Mouse (Mus musculus) liver, adult 2 months (tissue): ENCODE measurements around the gene Ddx54. TPM values are rescaled to one million over a fixed set of nuclear protein-coding genes. Genes with fewer than 3 reads are reported as not detected.
A peak's percentile ranks its signal among the peaks of the same experiment; 100 is the strongest.

ENCODE experiments used
- DNase-seq: peaks from one replicate; pipeline ENCODE4 v3.0.0-alpha.2; 2011; ENCODE audit warnings: low read depth, low spot score; ENCODE audit errors: extremely low read depth
- H3K27ac ChIP-seq: fragments of 200-500 bp; replicated peaks from 2 replicates; pipeline ENCODE4 v1.5.1; 2012; ENCODE audit warnings: low read depth, mild to moderate bottlenecking, control low read depth, inconsistent platforms, low read length; ENCODE audit not compliant: insufficient read depth
- H3K27me3 ChIP-seq: fragments of 200-500 bp; 2 replicates; pipeline ENCODE4 v1.6.1; 2012; ENCODE audit warnings: mild to moderate bottlenecking, moderate library complexity, low read length, inconsistent platforms; ENCODE audit not compliant: control insufficient read depth, insufficient read depth
- H3K36me3 ChIP-seq: fragments of 200-500 bp; 2 replicates; pipeline ENCODE4 v1.6.1; 2012; ENCODE audit warnings: low read length, inconsistent platforms; ENCODE audit not compliant: control insufficient read depth, insufficient read depth
- H3K4me1 ChIP-seq: fragments of 200-500 bp; 2 replicates; pipeline ENCODE4 v1.6.1; 2011; ENCODE audit warnings: low read length; ENCODE audit not compliant: control insufficient read depth, insufficient read depth
- H3K4me3 ChIP-seq: fragments of 200-500 bp; 2 replicates; pipeline ENCODE4 v1.5.1; 2011; ENCODE audit warnings: low read depth, mild to moderate bottlenecking, control low read depth, low read length, moderate library complexity; ENCODE audit not compliant: insufficient read depth
- H3K79me2 ChIP-seq: fragments of 200-500 bp; 2 replicates; pipeline ENCODE4 v1.6.1; 2012; ENCODE audit warnings: inconsistent platforms, mild to moderate bottlenecking, low read length, moderate library complexity; ENCODE audit not compliant: control insufficient read depth, insufficient read depth
- H3K9ac ChIP-seq: fragments of 200-500 bp; 2 replicates; pipeline ENCODE4 v1.6.1; 2012; ENCODE audit warnings: low read depth, mild to moderate bottlenecking, control low read depth, inconsistent platforms, low read length
- CTCF ChIP-seq: fragments of 200-500 bp; IDR thresholded peaks from 2 replicates; pipeline ENCODE4 v1.5.1; 2011; ENCODE audit warnings: low read depth, low read length, control low read depth
- POLR2A ChIP-seq: fragments of 200-500 bp; IDR thresholded peaks from 2 replicates; pipeline ENCODE4 v1.6.1; 2011; ENCODE audit warnings: low read length, control low read depth; ENCODE audit not compliant: insufficient read depth; ENCODE audit errors: extremely low read depth
- WGBS: fragments of 180-500 bp; shearing (Covaris S2); methylation state at CpG from one replicate; pipeline ENCODE4 v1.1.7; 2018; 5-methylcytosine and 5-hydroxymethylcytosine counted together
- polyA plus RNA-seq: library from polyadenylated mRNA; depleted of rRNA; stranded (reverse); fragments of >200 nt; gene quantifications from 2 replicates; pipeline ENCODE4 v1.2.3, GENCODE M21; 2012
- total RNA-seq: library from RNA; depleted of rRNA; stranded (reverse); fragments of >200 nt; gene quantifications from 2 replicates; pipeline ENCODE4 v1.2.3, GENCODE M21; 2014

The Ddx54 gene
- total and polyA plus RNA-seq, 2 experiments = 15.2 to 24.2 TPM

DNA sequence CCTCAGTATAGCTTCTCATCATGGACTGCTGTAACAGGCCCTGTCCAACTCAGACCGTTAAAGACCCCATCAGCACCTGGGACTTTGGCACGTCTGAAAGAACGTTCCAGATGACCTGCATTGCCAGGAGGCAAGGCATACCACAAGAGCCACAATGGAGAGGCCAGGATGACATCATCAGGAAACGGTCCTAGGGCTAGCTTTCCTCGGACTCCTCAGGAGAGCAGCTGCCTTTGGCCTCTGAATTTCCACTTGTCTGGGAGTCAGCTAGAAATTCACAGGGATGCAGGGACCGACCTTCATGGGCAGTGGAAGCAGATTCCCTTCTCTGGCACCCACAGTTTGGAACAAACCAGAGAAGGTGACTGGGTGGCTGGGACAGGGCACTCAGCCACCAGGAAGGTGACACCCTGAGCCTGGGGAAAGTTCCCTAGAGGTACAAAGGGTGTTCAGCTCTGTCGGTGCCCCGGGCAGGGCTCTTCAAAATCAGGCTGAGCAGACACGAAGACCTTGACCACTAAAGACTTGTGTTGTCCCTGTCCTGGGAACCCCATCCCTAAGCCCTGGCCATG, 45.8 kb upstream of the Ddx54 start:
- H3K27ac ChIP-seq = peak overlapping the region; percentile 63
- H3K79me2 ChIP-seq = peaks cover 8% of the 10 kb centered on the region; the same call in 1 of the 2 replicates
- no peak overlapping the region for H3K4me3 ChIP-seq
- no peaks in the 10 kb centered on the region for H3K36me3 ChIP-seq
- peak; percentile 88 for DNase-seq
- H3K4me1 ChIP-seq = peaks cover 58% of the 10 kb centered on the region
- H3K27me3 ChIP-seq = no peaks in the 10 kb centered on the region
- TF ChIP-seq POLR2A (no peak), CTCF (no peak)
- H3K9ac ChIP-seq = peak overlapping the region; percentile 38; the same call in 1 of the 2 replicates
- 15% methylated on average over 9 of the region's 9 CpGs for WGBS

DNA sequence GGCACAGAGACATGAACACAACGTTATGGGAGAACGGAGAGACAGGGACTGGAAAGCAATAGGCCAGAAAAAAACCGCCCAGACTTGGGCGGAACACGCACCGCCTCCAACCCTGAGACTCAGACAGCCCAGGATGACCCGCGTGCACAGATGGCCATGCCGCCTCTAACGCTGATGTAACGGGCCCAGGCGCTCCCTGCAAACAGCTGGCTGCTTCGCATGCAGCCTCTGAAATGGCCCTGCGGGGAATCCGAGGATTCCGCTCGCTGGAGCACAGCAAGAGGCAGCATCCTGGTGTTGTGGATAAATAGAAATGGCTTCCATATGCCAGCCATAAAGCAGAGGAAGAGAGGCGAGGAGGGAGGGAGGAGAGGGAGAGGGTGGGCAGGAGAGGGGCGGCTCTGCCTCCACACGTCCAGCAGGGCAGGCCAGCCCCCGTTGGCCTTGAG, 45.3 kb upstream of the Ddx54 start:
- Histone ChIP-seq H3K27ac (peak overlapping the region; percentile 63), H3K9ac (peak overlapping the region; percentile 35), H3K36me3 (no peaks in the 10 kb centered on the region), H3K4me1 (peaks cover 59% of the 10 kb centered on the region), H3K4me3 (no peak overlapping the region), H3K79me2 (peaks cover 8% of the 10 kb centered on the region; the same call in 1 of the 2 replicates), H3K27me3 (no peaks in the 10 kb centered on the region)
- WGBS = 15% methylated on average over 21 of the region's 21 CpGs
- no peak for DNase-seq
- TF ChIP-seq CTCF (no peak), POLR2A (no peak)

DNA sequence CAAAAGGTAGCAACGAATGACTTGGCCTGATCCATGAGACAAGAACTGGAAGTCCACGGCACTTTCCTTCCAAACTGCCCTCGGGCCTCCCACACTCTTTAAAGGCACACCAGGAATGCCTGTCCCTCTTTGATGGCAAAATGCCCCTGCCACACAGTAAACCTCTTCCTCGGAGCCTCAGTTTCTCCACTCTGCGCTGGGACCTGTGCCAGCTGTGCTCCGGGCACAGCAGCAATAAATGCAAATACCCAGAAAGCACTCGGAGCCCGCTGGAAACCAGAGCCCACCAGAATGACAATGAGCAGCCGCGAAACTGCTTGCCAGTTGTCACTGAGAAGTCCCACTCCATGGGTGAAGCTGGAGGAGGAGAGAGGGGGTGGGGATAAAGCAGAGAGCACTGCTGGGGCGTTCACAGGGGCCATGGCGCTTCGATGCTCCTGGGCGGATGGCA, 44.8 kb upstream of the Ddx54 start:
- Histone ChIP-seq H3K27ac (peak overlapping the region; percentile 63), H3K9ac (peak overlapping the region; percentile 35)
- no peak for DNase-seq

DNA sequence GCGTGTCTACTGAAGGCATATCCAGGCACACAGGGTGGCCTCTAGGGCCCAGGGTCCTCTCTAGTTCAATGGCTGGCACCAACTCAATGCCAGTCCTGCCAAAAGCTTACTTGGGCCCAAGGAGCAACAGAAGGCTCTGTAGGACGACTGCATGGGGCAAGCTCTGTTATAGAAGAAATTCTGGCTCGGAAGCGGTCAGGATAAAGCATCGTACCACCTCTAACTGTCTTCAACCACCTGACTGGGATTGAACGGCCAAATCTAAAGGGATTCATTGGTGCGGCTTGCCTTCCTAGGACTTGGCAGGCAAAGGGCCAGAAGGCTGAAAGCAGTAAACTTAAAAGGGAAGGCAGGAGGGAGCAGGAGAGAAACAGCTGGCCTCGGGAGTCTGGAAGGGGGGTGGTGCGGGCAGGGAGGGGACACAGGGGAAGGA, 44.2 kb upstream of the Ddx54 start:
- Histone ChIP-seq H3K4me3 (no peak overlapping the region), H3K36me3 (no peaks in the 10 kb centered on the region), H3K27ac (peak overlapping the region; percentile 63), H3K9ac (no peak overlapping the region), H3K27me3 (no peaks in the 10 kb centered on the region), H3K4me1 (peaks cover 54% of the 10 kb centered on the region), H3K79me2 (peaks cover 11% of the 10 kb centered on the region; the same call in 1 of the 2 replicates)
- WGBS = 64% methylated on average over 9 of the region's 9 CpGs
- DNase-seq = peak; percentile 26
- TF ChIP-seq POLR2A (no peak), CTCF (no peak)

More for the DNA sequence above, 44.8 kb upstream of the Ddx54 start:
- Histone ChIP-seq H3K4me3 (no peak overlapping the region), H3K27me3 (no peaks in the 10 kb centered on the region), H3K79me2 (peaks cover 8% of the 10 kb centered on the region; the same call in 1 of the 2 replicates), H3K36me3 (no peaks in the 10 kb centered on the region), H3K4me1 (peaks cover 57% of the 10 kb centered on the region)
- WGBS = 63% methylated on average over 14 of the region's 14 CpGs
- no peak for TF ChIP-seq POLR2A
- no peak for TF ChIP-seq CTCF

DNA sequence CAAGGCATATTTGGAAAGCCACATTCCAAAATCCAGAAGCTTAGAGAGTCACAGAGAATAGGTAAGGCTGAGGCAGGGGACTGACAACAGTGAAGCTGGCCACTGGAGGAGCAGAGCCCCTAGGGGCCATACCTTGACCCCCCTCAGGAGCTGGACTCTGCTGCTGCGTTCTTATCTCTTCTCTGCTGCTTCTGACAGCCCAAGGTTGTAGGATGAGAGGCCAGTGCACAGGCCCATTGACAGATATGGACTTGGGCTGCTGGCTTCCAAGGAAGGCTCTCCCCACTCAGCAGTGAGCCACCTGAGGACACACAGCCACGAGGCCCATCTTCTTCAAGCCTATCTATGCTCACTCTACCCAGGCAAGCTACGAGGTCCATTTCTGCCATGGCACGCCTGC, 43.6 kb upstream of the Ddx54 start:
- Histone ChIP-seq H3K27ac (no peak overlapping the region), H3K4me3 (no peak overlapping the region), H3K79me2 (peaks cover 11% of the 10 kb centered on the region; the same call in 1 of the 2 replicates), H3K36me3 (no peaks in the 10 kb centered on the region), H3K4me1 (peaks cover 49% of the 10 kb centered on the region), H3K9ac (no peak overlapping the region), H3K27me3 (no peaks in the 10 kb centered on the region)
- DNase-seq = no peak
- TF ChIP-seq CTCF (no peak), POLR2A (no peak)
- 84% methylated on average over 4 of the region's 4 CpGs for WGBS

DNA sequence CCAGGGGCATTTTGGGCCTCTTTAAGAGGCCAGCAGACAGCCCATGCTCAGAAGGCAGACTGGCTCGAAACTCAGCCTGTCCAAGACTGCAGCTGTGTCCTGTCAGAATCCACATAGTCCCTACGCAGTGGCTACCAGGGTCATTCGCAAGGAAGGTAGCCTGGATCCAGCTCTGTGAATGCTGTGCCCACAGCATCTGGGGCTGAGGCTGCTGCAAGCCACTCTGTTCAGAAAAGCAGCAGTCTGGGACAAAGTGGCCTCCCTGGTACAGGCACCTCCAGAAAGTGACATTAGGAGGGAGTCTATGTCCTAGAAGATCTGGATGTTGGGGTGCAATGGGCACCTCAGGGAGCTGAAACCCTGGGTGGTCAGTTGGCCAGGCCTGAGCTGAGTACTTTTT, 42.7 kb upstream of the Ddx54 start:
- Histone ChIP-seq H3K79me2 (peaks cover 18% of the 10 kb centered on the region), H3K27ac (no peak overlapping the region), H3K9ac (no peak overlapping the region), H3K4me3 (no peak overlapping the region), H3K27me3 (no peaks in the 10 kb centered on the region), H3K36me3 (no peaks in the 10 kb centered on the region), H3K4me1 (peaks cover 47% of the 10 kb centered on the region)
- no peak for DNase-seq
- WGBS = 97% methylated on average over 3 of the region's 3 CpGs
- no peak for TF ChIP-seq CTCF
- TF ChIP-seq POLR2A = no peak
